Mouse (Mus musculus) limb, embryonic 11.5 days (tissue): ENCODE measurements at regions not wholly inside any gene's neighbourhood (a gene's known extent, or its start where the extent isn't known, plus 50 kb on each side); places are given as distances from the start of the nearest gene placed in this dataset.

Experiments used
- ATAC-seq: fragments of 200-750 bp; cut with Nextera tagmentation; 2 replicates; pipeline ENCODE4 v1.8.0; 2017; ENCODE audit warnings: low read depth; ENCODE audit not compliant: insufficient number of reproducible peaks, low FRiP score, low TSS enrichment
- DNase-seq: peaks from one replicate; pipeline ENCODE4 v3.0.0-alpha.2; 2015; ENCODE audit warnings: low spot score
- H3K27ac ChIP-seq: fragments of 300-500 bp; sonication (generic); replicated peaks from 2 replicates; pipeline ENCODE4 v1.5.1; 2014; ENCODE audit warnings: low read depth, mild to moderate bottlenecking, low read length
- H3K27me3 ChIP-seq: fragments of 300-500 bp; sonication (generic); 2 replicates; pipeline ENCODE4 v1.6.1; 2014; ENCODE audit warnings: mild to moderate bottlenecking, low read length, mixed read lengths; ENCODE audit not compliant: control insufficient read depth, insufficient read depth
- H3K36me3 ChIP-seq: fragments of 300-500 bp; sonication (generic); 2 replicates; pipeline ENCODE4 v1.6.1; 2014; ENCODE audit warnings: mild to moderate bottlenecking, low read length, moderate library complexity, mixed read lengths; ENCODE audit not compliant: control insufficient read depth, insufficient read depth
- H3K4me1 ChIP-seq: fragments of 300-500 bp; sonication (generic); 2 replicates; pipeline ENCODE4 v1.6.1; 2014; ENCODE audit warnings: low read length, mixed read lengths; ENCODE audit not compliant: control insufficient read depth, insufficient read depth
- H3K4me2 ChIP-seq: fragments of 300-500 bp; sonication (generic); 2 replicates; pipeline ENCODE4 v1.6.1; 2014; ENCODE audit warnings: low read depth, mild to moderate bottlenecking, moderate library complexity; ENCODE audit not compliant: severe bottlenecking
- H3K4me3 ChIP-seq: fragments of 300-500 bp; sonication (generic); 2 replicates; pipeline ENCODE4 v1.5.1; 2014; ENCODE audit warnings: low read depth, low read length
- H3K9ac ChIP-seq: fragments of 300-500 bp; sonication (generic); 2 replicates; pipeline ENCODE4 v1.6.1; 2014; ENCODE audit warnings: mild to moderate bottlenecking, low read length
- H3K9me3 ChIP-seq: fragments of 300-500 bp; sonication (generic); 2 replicates; pipeline ENCODE4 v1.6.1; 2016; ENCODE audit warnings: low read length; ENCODE audit not compliant: control insufficient read depth
- WGBS: fragments of 180-500 bp; shearing (Covaris S2); extraction: QIAGEN DNeasy Blood & Tissue Kit; methylation state at CpG from one replicate; pipeline ENCODE4 v1.1.7; 2014; 5-methylcytosine and 5-hydroxymethylcytosine counted together

DNA sequence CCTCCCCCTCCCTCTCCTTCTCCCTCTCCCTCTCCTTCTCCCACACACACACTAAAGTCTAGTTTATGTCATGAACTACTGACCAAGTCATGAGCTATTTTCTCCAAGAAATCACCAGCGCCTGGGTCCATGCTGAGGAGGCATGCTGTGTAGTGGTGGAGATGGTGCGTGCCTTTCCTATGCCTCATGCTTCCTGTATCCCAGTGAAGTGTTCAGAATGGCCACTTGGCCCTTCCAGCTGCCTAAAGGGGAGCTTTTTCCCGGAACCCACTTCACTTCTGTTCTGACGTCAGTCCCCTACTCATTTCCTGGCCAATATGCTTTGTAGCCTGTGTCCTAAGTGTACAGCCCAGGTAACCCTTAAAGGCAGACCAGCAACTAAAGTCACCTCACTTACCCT is 199.1 kb upstream of the Egflam start:
- Histone ChIP-seq H3K4me3 (no peak overlapping the region), H3K4me1 (no peaks in the 10 kb centered on the region), H3K36me3 (no peaks in the 10 kb centered on the region), H3K9ac (no peak overlapping the region), H3K4me2 (no peak overlapping the region), H3K9me3 (no peaks in the 10 kb centered on the region), H3K27me3 (no peaks in the 10 kb centered on the region), H3K27ac (no peak overlapping the region)
- ATAC-seq (no peak), DNase-seq (no peak)
- 80% methylated on average over 4 of the region's 4 CpGs for WGBS

DNA sequence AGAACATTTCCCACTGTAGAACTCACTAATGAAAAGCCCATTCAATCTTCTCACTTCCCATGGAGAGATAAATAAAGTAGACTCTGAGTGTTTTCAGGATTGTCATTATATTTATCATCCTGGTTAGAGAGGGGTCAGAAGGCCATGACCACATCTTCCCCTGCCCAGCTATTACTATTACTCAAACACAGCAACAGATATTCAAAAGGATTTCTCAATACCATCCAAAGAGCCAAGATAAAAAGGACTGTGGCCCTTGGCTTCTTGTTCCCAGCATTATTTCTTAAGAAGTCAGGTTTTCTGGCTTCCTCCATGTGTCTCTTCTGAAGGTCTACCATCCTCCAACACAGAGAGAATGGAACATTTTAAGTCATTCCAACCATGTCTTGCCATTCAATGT is 199.6 kb upstream of the Egflam start:
- DNase-seq: no peak

DNA sequence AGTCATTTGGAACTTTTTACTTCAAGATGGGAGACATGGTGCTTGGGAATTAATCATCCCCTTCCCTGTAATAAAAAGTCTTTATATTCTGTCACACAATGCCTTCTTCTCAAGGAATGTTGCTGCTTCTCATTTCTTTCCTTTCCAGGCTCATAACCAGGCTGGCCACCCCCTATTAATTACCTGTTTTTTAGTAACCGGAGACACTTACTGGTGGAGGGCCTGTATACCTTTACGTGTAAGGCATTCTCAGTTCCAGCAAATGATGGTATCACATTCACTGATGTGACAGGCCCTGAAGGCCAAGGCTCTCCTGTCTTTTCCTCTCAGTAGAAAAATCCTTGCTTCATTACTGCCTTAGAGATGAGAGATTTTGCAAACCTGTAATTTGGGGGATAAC is 203.3 kb upstream of the Egflam start:
- H3K4me1 ChIP-seq: no peaks in the 10 kb centered on the region
- H3K36me3 ChIP-seq: no peaks in the 10 kb centered on the region
- no peaks in the 10 kb centered on the region for H3K9me3 ChIP-seq
- H3K27me3 ChIP-seq: no peaks in the 10 kb centered on the region
- DNase-seq (no peak), ATAC-seq (no peak)
- H3K4me2 ChIP-seq: no peak overlapping the region
- no peak overlapping the region for H3K9ac ChIP-seq
- H3K4me3 ChIP-seq: no peak overlapping the region
- WGBS: 34% methylated on average over 2 of the region's 2 CpGs
- no peak overlapping the region for H3K27ac ChIP-seq

More for the DNA sequence above, 199.6 kb upstream of the Egflam start:
- H3K27me3 ChIP-seq: no peaks in the 10 kb centered on the region
- H3K9ac ChIP-seq: no peak overlapping the region
- no peak for ATAC-seq
- no peaks in the 10 kb centered on the region for H3K4me1 ChIP-seq
- H3K4me3 ChIP-seq: no peak overlapping the region
- H3K27ac ChIP-seq: no peak overlapping the region
- no peaks in the 10 kb centered on the region for H3K9me3 ChIP-seq
- H3K4me2 ChIP-seq: no peak overlapping the region
- no peaks in the 10 kb centered on the region for H3K36me3 ChIP-seq

DNA sequence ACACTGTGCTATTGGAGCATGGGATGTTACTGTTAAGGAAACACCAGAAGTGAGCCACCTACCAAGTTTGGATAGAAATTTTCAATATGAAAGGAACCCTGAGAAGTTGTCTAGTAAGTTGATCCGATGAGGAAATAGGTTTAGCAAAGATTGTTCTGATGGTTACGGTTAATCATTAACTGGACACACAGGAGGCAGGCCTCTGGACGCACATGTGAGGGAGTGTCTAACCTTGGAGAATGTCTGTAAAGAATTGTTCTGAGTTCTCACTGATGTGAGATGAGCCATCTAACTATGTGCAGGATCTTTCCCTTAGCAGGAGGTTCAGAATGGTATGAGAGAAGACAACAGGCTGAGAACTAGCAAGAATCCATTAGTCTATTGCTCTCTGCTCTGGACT is 205.8 kb upstream of the Gdnf start:
- 93% methylated on average over 3 of the region's 3 CpGs for WGBS
- no peaks in the 10 kb centered on the region for H3K27me3 ChIP-seq

DNA sequence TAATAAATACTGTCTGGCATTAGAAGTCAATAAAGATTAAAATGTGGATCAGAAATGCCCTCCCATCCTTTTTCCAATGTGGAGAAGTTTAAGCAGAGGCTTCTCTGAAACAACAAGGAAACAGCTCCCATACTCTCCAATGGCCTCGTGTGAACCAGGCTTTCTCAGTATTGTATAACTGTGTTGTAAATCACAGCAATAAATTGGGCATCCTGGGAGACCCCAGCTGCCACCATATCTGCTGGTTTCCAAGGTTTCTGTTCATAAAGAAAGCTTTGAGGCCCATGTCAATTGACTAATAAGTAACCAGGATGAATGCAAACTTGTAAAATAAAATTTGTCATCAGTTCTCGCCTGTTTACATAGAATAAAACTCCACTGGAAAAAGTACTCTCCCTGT is 192.7 kb upstream of the Gdnf start:
- Histone ChIP-seq H3K4me3 (no peak overlapping the region), H3K9ac (no peak overlapping the region), H3K9me3 (no peaks in the 10 kb centered on the region), H3K4me1 (no peaks in the 10 kb centered on the region), H3K36me3 (no peaks in the 10 kb centered on the region), H3K4me2 (no peak overlapping the region), H3K27me3 (no peaks in the 10 kb centered on the region), H3K27ac (no peak overlapping the region)
- 43% methylated on average over 2 of the region's 2 CpGs for WGBS
- DNase-seq (no peak), ATAC-seq (no peak)

More for the DNA sequence above, 205.8 kb upstream of the Gdnf start:
- H3K4me1 ChIP-seq: no peaks in the 10 kb centered on the region
- H3K36me3 ChIP-seq: no peaks in the 10 kb centered on the region
- no peak overlapping the region for H3K4me2 ChIP-seq
- H3K27ac ChIP-seq: no peak overlapping the region
- ATAC-seq: no peak
- no peaks in the 10 kb centered on the region for H3K9me3 ChIP-seq
- DNase-seq: no peak
- H3K9ac ChIP-seq: no peak overlapping the region
- no peak overlapping the region for H3K4me3 ChIP-seq

DNA sequence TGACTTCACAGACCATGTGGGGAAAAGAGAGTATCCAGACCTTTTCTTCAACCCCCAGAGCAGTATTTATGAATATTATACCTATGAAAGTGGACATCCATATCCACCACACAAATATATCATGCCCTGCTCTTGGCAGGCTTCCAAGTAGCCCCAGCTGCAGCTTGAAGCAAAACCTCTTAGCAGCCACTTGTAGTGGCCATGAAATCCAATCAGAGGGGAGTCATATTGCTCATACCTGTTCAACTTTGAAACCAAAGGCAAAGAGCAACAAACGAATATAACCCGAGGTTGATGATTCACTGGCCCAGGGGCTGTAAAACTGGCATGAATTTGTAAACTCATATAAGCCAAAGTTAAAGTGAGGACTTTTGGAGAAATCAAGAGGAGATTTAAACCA is 187.6 kb upstream of the Gdnf start:
- Histone ChIP-seq H3K4me1 (no peaks in the 10 kb centered on the region), H3K9ac (no peak overlapping the region), H3K27me3 (no peaks in the 10 kb centered on the region), H3K4me3 (no peak overlapping the region), H3K9me3 (no peaks in the 10 kb centered on the region), H3K36me3 (no peaks in the 10 kb centered on the region), H3K27ac (no peak overlapping the region), H3K4me2 (no peak overlapping the region)
- ATAC-seq (no peak), DNase-seq (no peak)
- WGBS: 79% methylated on average over 2 of the region's 2 CpGs

DNA sequence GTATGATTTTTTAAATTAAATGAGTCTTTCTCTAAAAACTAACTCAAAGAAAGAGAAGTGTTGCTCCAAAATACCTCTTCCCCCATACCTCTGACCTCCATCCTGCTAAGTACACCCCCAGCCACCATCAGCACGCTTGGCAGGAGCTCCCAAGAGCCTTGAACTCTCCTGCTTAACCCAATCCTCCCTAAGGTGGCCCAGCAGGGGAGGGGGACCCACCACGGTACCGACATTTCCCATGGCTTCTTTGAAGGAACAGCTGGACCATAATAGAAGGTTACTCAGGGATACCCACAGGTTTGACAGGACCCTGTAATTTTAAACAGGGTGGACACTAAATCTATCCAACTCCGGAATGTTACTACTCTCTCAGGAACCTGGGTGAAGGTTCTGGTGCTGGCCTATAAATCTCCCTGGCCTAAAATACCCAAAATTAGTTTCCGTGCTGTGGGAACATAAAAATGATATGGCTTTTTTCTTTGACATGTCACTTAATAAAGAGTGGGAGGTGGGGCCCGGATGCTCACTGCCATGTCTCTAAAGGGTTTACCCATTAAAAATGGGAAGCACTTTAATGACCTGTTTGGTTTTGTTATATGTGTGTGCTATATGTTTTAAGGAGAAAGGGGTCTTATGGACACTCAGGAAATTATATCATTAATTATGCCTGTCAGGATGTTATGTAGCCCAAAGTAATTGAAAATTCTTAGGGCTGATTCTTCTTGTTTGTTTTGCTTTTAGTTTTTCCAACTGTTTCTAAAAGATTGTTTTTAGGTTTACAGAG is 185.8 kb upstream of the Gdnf start:
- WGBS: 31% methylated on average over 6 of the region's 6 CpGs
- peak; percentile 28 for DNase-seq
- Histone ChIP-seq H3K36me3 (no peaks in the 10 kb centered on the region), H3K27me3 (no peaks in the 10 kb centered on the region), H3K4me2 (no peak overlapping the region), H3K9ac (no peak overlapping the region), H3K27ac (no peak overlapping the region), H3K4me3 (no peak overlapping the region), H3K9me3 (no peaks in the 10 kb centered on the region), H3K4me1 (no peaks in the 10 kb centered on the region)
- 0 out of 2 replicates have a peak, but pooled peaks have one; percentile 35 for ATAC-seq

DNA sequence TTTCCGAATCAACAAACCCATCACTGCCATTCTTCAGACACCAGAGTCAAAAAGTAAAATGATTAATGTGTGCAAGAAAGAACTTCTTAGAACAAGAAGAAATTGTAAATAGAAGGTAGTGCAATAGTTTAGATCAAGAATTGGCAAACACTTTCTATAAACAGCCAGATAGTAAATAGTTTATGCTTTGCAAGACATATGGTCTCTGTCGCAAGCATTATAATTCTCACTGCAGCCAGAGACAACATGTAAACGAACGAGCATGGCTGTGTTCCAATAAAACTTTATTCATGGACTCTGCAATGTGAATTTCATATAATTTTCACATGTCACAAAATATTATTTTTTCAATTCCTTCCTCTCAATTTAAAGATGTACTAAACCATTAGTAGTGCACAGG is 180.8 kb upstream of the Gdnf start:
- no peak overlapping the region for H3K27ac ChIP-seq
- H3K27me3 ChIP-seq: no peaks in the 10 kb centered on the region
- H3K4me3 ChIP-seq: no peak overlapping the region
- H3K9me3 ChIP-seq: no peaks in the 10 kb centered on the region
- H3K9ac ChIP-seq: no peak overlapping the region
- 89% methylated on average over 4 of the region's 4 CpGs for WGBS
- DNase-seq: no peak
- H3K4me1 ChIP-seq: no peaks in the 10 kb centered on the region
- H3K36me3 ChIP-seq: no peaks in the 10 kb centered on the region
- no peak for ATAC-seq
- H3K4me2 ChIP-seq: no peak overlapping the region

DNA sequence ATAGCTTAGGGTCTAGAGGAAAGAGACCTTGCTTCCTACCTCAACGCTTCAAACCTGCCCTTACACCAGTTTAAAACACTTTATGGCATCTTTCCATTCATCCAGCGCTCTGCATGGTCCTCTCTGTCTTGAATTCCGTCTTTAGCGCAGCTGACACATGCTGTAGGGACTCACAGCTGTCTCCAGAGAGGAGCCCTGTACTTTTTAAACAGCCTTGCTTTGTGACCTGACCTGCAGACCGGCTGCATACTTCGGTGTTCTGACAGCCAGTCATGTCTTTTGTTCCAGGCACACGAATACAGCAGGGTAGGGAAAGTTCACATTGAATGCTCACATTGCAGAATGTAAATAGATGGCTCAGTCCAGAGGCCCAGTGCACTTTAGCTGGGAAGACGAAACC is 175.4 kb upstream of the Gdnf start:
- Histone ChIP-seq H3K27me3 (no peaks in the 10 kb centered on the region), H3K36me3 (no peaks in the 10 kb centered on the region), H3K4me1 (peaks cover 4% of the 10 kb centered on the region; the same call in 1 of the 2 replicates), H3K4me3 (no peak overlapping the region), H3K9ac (no peak overlapping the region), H3K9me3 (no peaks in the 10 kb centered on the region), H3K27ac (no peak overlapping the region), H3K4me2 (no peak overlapping the region)
- ATAC-seq: no peak
- WGBS: 70% methylated on average over 8 of the region's 8 CpGs
- no peak for DNase-seq
